Mouse (Mus musculus): ENCODE data around the gene Kpna1.

DNA sequence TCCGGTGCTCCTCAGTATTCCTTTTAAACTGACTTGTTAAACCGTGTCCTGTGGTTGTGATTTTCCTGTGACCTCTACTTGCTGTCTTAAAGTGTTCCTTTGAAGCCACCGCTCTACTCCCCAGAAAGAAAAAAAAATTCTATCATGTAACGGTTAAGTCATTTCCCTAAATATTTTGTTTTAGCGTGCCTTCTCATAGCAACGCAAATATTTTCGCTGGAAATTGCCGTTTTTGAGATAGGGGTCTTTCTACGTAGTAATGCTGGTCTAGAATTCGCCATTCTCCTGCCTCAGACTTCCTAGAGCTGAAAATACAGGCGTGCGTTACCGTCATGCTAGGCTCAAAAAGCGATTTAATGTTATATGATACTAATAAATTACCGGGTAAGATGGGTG, 4.0 kb downstream of the Kpna1 start:
- TF ChIP-seq USF1 (IDR thresholded peaks at IDR 0.05; ENCODE audit: low read depth) (no peak), MYOD1 (IDR thresholded peaks at IDR 0.05; ENCODE audit: control insufficient read depth, insufficient read length, low read depth) (no peak), CTCF (IDR thresholded peaks at IDR 0.05; ENCODE audit: control insufficient read depth, insufficient read depth, insufficient read length) (no peak), MYOG (IDR thresholded peaks at IDR 0.05; ENCODE audit: control insufficient read depth, extremely low read depth, insufficient read length) (no peak), FOSL1 (IDR thresholded peaks at IDR 0.05; ENCODE audit: insufficient read depth, low read length, poor library complexity, severe bottlenecking) (no peak), MAX (IDR thresholded peaks at IDR 0.05) (no peak)

Data from C2C12 (cell line).